Mouse (Mus musculus): ENCODE measurements around the gene Arhgef15. TPM values are rescaled to one million over a fixed set of nuclear protein-coding genes. Genes with fewer than 3 reads are reported as not detected.
"Not testable (repeated sequence)": the region's sequence is repeated elsewhere in the genome, so short reads cannot be mapped to it uniquely, and the experiment has no call there.

The Arhgef15 gene
- polyA plus RNA-seq, 1 experiment from 2014 or later = 13.1 TPM

DNA sequence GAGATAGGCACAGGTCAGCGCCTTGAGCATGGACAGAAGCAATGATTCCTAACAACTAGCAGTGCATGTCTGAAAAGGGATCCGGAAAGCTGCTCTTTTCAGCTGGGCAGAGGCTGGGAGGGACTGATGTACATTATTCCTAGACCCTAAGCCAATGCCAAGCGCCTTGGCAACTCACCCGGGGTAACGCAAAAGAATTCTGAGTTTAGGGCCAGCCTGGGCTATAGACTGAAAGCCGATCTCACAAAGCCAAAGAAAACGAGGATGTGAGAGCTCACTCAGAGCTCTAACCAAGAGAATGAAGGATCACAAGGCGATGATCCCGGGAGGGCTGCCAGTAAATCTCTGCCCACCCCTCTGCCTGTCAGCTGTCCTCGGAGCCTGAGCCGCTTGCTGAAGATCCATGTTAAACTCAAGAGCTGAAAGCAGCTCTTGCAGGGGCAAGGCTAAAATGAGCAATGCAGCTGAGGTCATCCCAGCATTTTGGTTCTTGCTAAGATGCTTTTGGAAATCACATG lies 30.1 kb upstream of the Arhgef15 start:
- H3K4me2 ChIP-seq (ENCODE audit: low read depth, low read length) = no peak overlapping the region
- no peak for ATAC-seq (replicated peaks; ENCODE audit: extremely low read depth, insufficient read depth, low FRiP score)
- no peaks in the 10 kb centered on the region for H3K9me3 ChIP-seq (replicated peaks; ENCODE audit: control insufficient read depth, low read length)
- WGBS = 87% methylated on average over 11 of the region's 11 CpGs
- no peaks in the 10 kb centered on the region for H3K4me1 ChIP-seq (ENCODE audit: control insufficient read depth, insufficient read depth, low read length)
- no peak overlapping the region for H3K9ac ChIP-seq (ENCODE audit: low read length)
- no peak overlapping the region for H3K4me3 ChIP-seq (ENCODE audit: low read length)
- H3K36me3 ChIP-seq (ENCODE audit: control insufficient read depth, insufficient read depth) = peaks cover 36% of the 10 kb centered on the region
- H3K27me3 ChIP-seq (ENCODE audit: control insufficient read depth, insufficient read depth, low read length) = no peaks in the 10 kb centered on the region
- no peak overlapping the region for H3K27ac ChIP-seq (ENCODE audit: low read length)

- no peak for ATAC-seq (replicated peaks; ENCODE audit: extremely low read depth, insufficient read depth, low FRiP score)
- 33% methylated on average over 4 of the region's 4 CpGs for WGBS
Measured at GRCm38 (mm10) chr11:68982639-68983369, 25.5 kb upstream of the Arhgef15 start.

GRCm38 (mm10) chr11:68980919-68981318 lies 23.6 kb upstream of the Arhgef15 start:
- Histone ChIP-seq H3K27me3 (ENCODE audit: control insufficient read depth, insufficient read depth, low read length) (no peaks in the 10 kb centered on the region), H3K9ac (ENCODE audit: low read length) (no peak overlapping the region)
- 59% methylated on average over 3 of the region's 3 CpGs for WGBS

More at GRCm38 (mm10) chr11:68982639-68983369, 25.5 kb upstream of the Arhgef15 start:
- Histone ChIP-seq H3K27me3 (ENCODE audit: control insufficient read depth, insufficient read depth, low read length) (no peaks in the 10 kb centered on the region), H3K36me3 (ENCODE audit: control insufficient read depth, insufficient read depth) (peaks cover 5% of the 10 kb centered on the region), H3K9ac (ENCODE audit: low read length) (no peak overlapping the region), H3K4me3 (ENCODE audit: low read length) (no peak overlapping the region), H3K9me3 (replicated peaks; ENCODE audit: control insufficient read depth, low read length) (no peaks in the 10 kb centered on the region), H3K4me2 (ENCODE audit: low read depth, low read length) (no peak overlapping the region), H3K4me1 (ENCODE audit: control insufficient read depth, insufficient read depth, low read length) (no peaks in the 10 kb centered on the region), H3K27ac (ENCODE audit: low read length) (no peak overlapping the region)

GRCm38 (mm10) chr11:68979320-68979733 lies 22.0 kb upstream of the Arhgef15 start:
- H3K27me3 ChIP-seq (ENCODE audit: control insufficient read depth, insufficient read depth, low read length) = no peaks in the 10 kb centered on the region
- 38% methylated on average over 5 of the region's 5 CpGs for WGBS
- H3K9ac ChIP-seq (ENCODE audit: low read length) = no peak overlapping the region
- no peak overlapping the region for H3K4me3 ChIP-seq (ENCODE audit: low read length)
- no peaks in the 10 kb centered on the region for H3K36me3 ChIP-seq (ENCODE audit: control insufficient read depth, insufficient read depth)
- ATAC-seq (replicated peaks; ENCODE audit: extremely low read depth, insufficient read depth, low FRiP score) = 0 out of 2 replicates have a peak, but pooled peaks have one; percentile 23
- H3K4me1 ChIP-seq (ENCODE audit: control insufficient read depth, insufficient read depth, low read length) = no peaks in the 10 kb centered on the region
- H3K27ac ChIP-seq (ENCODE audit: low read length) = 0 out of 2 replicates have a peak overlapping the region, but pooled peaks have one; percentile 15
- H3K9me3 ChIP-seq (replicated peaks; ENCODE audit: control insufficient read depth, low read length) = no peaks in the 10 kb centered on the region
- H3K4me2 ChIP-seq (ENCODE audit: low read depth, low read length) = no peak overlapping the region

More at GRCm38 (mm10) chr11:68980919-68981318, 23.6 kb upstream of the Arhgef15 start:
- Histone ChIP-seq H3K4me1 (ENCODE audit: control insufficient read depth, insufficient read depth, low read length) (no peaks in the 10 kb centered on the region), H3K36me3 (ENCODE audit: control insufficient read depth, insufficient read depth) (no peaks in the 10 kb centered on the region), H3K9me3 (replicated peaks; ENCODE audit: control insufficient read depth, low read length) (no peaks in the 10 kb centered on the region), H3K4me2 (ENCODE audit: low read depth, low read length) (no peak overlapping the region), H3K27ac (ENCODE audit: low read length) (no peak overlapping the region), H3K4me3 (ENCODE audit: low read length) (no peak overlapping the region)
- ATAC-seq (replicated peaks; ENCODE audit: extremely low read depth, insufficient read depth, low FRiP score) = no peak

DNA sequence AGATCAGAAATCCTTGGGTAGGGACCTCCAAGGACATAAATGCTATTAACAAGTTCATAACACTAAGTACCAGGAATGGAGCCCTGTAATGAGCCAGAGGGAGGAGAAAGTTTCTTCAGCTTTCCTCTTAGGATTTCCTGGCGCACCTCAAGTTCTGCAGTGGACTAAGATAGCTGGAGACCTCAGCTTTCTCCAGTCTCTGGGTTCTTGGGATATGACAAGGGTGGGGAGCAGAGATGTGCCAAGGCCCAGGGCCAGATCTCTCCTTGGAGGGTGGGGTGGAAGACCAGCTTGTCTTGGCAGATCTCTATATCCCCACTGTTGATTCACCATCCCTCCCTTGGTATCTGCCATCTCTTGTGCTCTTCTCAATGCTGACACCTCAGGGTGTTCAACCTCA lies 18.3 kb upstream of the Arhgef15 start:
- no peak overlapping the region for H3K27ac ChIP-seq (ENCODE audit: low read length)
- 74% methylated on average over 1 of the region's 1 CpGs for WGBS
- H3K27me3 ChIP-seq (ENCODE audit: control insufficient read depth, insufficient read depth, low read length) = no peaks in the 10 kb centered on the region
- H3K4me3 ChIP-seq (ENCODE audit: low read length) = no peak overlapping the region
- ATAC-seq (replicated peaks; ENCODE audit: extremely low read depth, insufficient read depth, low FRiP score) = no peak
- no peaks in the 10 kb centered on the region for H3K36me3 ChIP-seq (ENCODE audit: control insufficient read depth, insufficient read depth)
- peaks cover 24% of the 10 kb centered on the region for H3K4me1 ChIP-seq (ENCODE audit: control insufficient read depth, insufficient read depth, low read length)
- H3K4me2 ChIP-seq (ENCODE audit: low read depth, low read length) = no peak overlapping the region
- H3K9ac ChIP-seq (ENCODE audit: low read length) = no peak overlapping the region
- no peaks in the 10 kb centered on the region for H3K9me3 ChIP-seq (replicated peaks; ENCODE audit: control insufficient read depth, low read length)

- WGBS = 71% methylated on average over 7 of the region's 7 CpGs
- Histone ChIP-seq H3K9me3 (replicated peaks; ENCODE audit: control insufficient read depth, low read length) (no peaks in the 10 kb centered on the region), H3K27ac (ENCODE audit: low read length) (no peak within 1 kb of the TSS), H3K9ac (ENCODE audit: low read length) (peak within 1 kb of the TSS; percentile 63), H3K27me3 (ENCODE audit: control insufficient read depth, insufficient read depth, low read length) (no peaks in the 10 kb centered on the region), H3K36me3 (ENCODE audit: control insufficient read depth, insufficient read depth) (no peaks in the 10 kb centered on the region), H3K4me3 (ENCODE audit: low read length) (peak within 1 kb of the TSS; percentile 57), H3K4me2 (ENCODE audit: low read depth, low read length) (peak within 1 kb of the TSS; percentile 79), H3K4me1 (ENCODE audit: control insufficient read depth, insufficient read depth, low read length) (peaks cover 28% of the 10 kb centered on the region)
- ATAC-seq (replicated peaks; ENCODE audit: extremely low read depth, insufficient read depth, low FRiP score) = no peak
Measured at GRCm38 (mm10) chr11:68975085-68975484, 17.8 kb upstream of the Arhgef15 start, which contains the start of gene Rangrf. TSS of gene Rangrf (minus strand) at chr11:68975185.

- no peak for ATAC-seq (replicated peaks; ENCODE audit: extremely low read depth, insufficient read depth, low FRiP score)
- 30% methylated on average over 6 of the region's 6 CpGs for WGBS
- Histone ChIP-seq H3K27ac (ENCODE audit: low read length) (no peak overlapping the region), H3K27me3 (ENCODE audit: control insufficient read depth, insufficient read depth, low read length) (no peaks in the 10 kb centered on the region), H3K9ac (ENCODE audit: low read length) (peak overlapping the region; percentile 63), H3K4me3 (ENCODE audit: low read length) (peak overlapping the region; percentile 57), H3K4me1 (ENCODE audit: control insufficient read depth, insufficient read depth, low read length) (peaks cover 30% of the 10 kb centered on the region), H3K36me3 (ENCODE audit: control insufficient read depth, insufficient read depth) (no peaks in the 10 kb centered on the region), H3K9me3 (replicated peaks; ENCODE audit: control insufficient read depth, low read length) (no peaks in the 10 kb centered on the region), H3K4me2 (ENCODE audit: low read depth, low read length) (peak overlapping the region; percentile 79)
Measured at GRCm38 (mm10) chr11:68974059-68974450, 16.8 kb upstream of the Arhgef15 start.

DNA sequence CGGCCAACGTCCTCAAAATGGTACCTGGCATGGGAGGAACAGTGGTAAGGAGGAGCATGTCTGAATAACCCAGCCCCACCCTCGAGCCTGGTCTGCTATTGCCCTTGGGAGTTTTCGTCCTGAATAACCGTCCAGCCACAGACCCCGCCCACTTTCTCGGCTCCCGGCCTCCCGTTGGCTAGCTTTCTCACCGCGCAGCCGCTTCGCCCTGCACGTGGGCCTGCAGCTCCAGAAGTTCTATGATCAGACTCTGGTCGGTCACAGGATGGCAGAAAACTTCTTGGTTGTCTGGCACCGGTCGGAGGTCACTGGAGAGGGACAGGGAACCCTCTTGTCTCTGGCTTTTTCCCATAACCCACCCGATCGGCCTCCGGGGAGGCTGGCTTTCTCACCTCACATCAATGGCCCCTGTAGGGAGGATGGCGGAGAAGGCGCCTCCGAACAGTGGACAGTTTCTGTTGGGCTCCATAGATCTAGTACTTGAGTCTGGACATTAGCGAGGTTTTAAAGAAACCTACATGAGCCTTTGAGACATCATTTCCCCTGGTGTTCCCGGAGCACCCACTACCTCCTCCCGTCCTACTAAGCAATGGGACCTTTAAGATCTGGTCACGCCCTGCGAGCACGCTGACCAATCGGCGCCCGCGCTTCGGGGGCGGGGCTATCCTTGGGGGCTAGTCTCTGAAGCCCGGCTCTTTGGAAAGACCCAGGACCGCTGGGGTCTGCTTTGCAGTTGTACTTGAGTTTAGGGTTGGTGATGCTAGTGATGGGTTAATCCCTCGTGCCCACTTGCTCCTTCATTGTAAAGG lies 16.2 kb upstream of the Arhgef15 start:
- WGBS = under 1% methylated on average over 37 of the region's 38 CpGs
- Histone ChIP-seq H3K4me3 (ENCODE audit: low read length) (peak overlapping the region; percentile 57), H3K9ac (ENCODE audit: low read length) (peak overlapping the region; percentile 63), H3K4me2 (ENCODE audit: low read depth, low read length) (peak overlapping the region; percentile 79), H3K27ac (ENCODE audit: low read length) (peak overlapping the region; percentile 60), H3K4me1 (ENCODE audit: control insufficient read depth, insufficient read depth, low read length) (peaks cover 31% of the 10 kb centered on the region)
- ATAC-seq (replicated peaks; ENCODE audit: extremely low read depth, insufficient read depth, low FRiP score) = peak; percentile 88
- H3K9me3 ChIP-seq (replicated peaks; ENCODE audit: control insufficient read depth, low read length); H3K27me3 ChIP-seq (ENCODE audit: control insufficient read depth, insufficient read depth, low read length); H3K36me3 ChIP-seq (ENCODE audit: control insufficient read depth, insufficient read depth): not testable (repeated sequence)

DNA sequence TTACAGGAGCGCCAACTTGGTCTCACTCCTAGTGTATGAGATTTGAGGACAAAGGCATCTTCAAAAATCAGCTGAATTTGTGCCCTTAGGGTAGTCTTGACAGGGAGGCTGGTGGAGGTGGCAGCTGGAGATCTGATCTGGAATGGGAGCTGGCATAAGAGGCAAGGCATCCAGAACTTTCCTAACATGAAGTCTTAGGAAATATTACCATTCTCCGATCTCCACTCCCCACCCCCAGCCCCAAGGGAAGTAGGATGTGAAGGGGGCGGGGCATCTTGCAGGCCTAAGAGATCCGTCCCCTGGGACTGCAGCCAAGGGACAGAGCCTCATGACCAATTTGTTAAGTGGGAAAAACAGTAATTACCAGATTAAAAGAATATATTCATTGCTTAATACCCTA lies 13.0 kb upstream of the Arhgef15 start:
- ATAC-seq (replicated peaks; ENCODE audit: extremely low read depth, insufficient read depth, low FRiP score) = no peak
- no peaks in the 10 kb centered on the region for H3K27me3 ChIP-seq (ENCODE audit: control insufficient read depth, insufficient read depth, low read length)
- H3K27ac ChIP-seq (ENCODE audit: low read length) = no peak overlapping the region
- no peak overlapping the region for H3K4me3 ChIP-seq (ENCODE audit: low read length)
- 63% methylated on average over 4 of the region's 4 CpGs for WGBS
- peaks cover 39% of the 10 kb centered on the region for H3K4me1 ChIP-seq (ENCODE audit: control insufficient read depth, insufficient read depth, low read length)
- no peaks in the 10 kb centered on the region for H3K9me3 ChIP-seq (replicated peaks; ENCODE audit: control insufficient read depth, low read length)
- H3K4me2 ChIP-seq (ENCODE audit: low read depth, low read length) = no peak overlapping the region
- no peak overlapping the region for H3K9ac ChIP-seq (ENCODE audit: low read length)
- no peaks in the 10 kb centered on the region for H3K36me3 ChIP-seq (ENCODE audit: control insufficient read depth, insufficient read depth)
